Mouse (Mus musculus) 3134 (cell line): ENCODE measurements around the gene Ifitm3.

Experiments used
- DNase-seq: peaks from one replicate; pipeline ENCODE4 v3.0.0-alpha.2; 2011; ENCODE audit warnings: low spot score; ENCODE audit not compliant: insufficient read length; ENCODE audit errors: extremely low read depth

Ifitm3 gene

DNA sequence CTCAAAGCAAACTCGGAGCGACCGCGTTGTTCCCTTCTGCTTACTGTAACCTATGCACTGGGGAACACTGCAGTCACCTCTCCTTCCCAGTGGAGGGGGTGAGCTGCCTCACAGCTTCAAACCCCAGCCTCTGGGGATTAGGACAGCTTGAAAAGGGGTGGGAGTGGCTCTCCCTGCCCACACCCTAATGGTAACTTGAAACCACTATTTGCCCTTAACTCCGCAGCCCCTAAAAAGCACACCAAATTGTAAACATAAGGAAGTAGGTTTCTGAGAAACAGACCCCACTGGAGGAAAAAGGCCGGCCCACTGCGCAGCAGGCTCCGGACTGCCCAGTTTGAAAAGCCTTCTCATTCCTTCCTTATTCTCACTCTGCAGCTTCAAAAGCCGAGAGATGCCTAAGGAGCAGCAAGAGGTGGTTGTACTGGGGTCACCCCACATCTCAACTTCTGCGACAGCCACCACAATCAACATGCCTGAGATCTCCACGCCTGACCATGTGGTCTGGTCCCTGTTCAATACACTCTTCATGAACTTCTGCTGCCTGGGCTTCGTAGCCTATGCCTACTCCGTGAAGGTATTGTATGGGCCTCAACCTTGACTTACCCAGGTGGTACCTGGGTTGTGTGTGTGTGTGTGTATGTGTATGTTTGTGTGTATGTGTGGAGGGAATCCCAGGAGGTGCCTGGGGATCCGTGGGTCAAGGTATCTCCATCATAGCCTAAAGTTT is 42.5 kb downstream of the Ifitm3 start:
- no peak for DNase-seq

GRCm38 (mm10) chr7:140966921-140967320 is 43.6 kb downstream of the Ifitm3 start, which contains the start of gene Ifitm1:
Ifitm1 (plus strand) TSS chr7:140967221.
- no peak for DNase-seq

DNA sequence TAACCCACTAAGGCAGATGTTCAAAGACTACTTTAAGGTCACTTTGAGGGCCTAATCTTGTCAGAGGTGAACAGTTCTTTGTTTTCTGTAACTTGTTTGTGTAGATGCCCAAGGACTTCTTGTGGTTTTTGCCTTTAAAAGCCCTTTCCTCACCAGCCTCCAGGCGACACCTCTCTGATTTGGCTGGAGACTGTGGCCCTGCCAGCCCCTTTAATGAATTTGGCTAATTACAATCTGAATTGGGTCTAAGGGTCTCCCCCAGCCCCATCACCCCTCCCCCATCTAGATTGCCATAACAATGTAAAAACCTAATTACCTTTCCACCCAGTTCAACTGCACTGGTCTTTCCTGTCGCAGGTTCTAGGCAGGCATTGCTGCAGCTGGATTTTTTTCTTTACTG is 47.8 kb downstream of the Ifitm3 start:
- DNase-seq = no peak

- no peak for DNase-seq
Observed at GRCm38 (mm10) chr7:140961416-140961815, 49.2 kb downstream of the Ifitm3 start.

DNA sequence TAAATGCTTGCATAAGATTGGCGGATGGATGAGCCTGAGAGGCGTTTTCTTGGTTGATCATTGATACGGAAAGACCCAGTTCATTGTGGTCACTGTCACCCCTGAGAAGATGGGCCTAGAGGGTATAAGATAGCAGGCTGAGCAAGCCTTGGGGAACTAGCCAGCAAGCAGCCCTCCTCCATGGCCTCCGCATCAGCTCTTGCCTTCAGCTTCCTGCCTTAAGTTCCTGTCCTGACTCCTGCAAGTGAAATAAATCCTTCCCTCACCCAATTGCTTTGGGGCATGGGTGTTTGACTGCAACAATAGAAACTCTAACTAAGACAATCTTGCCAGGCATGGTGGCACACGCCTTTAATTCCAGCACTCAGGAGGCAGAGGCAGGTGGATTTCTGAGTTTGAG is 50.5 kb downstream of the Ifitm3 start:
- no peak for DNase-seq
